Comparison of ENCODE assay signal across 8 mouse cellular contexts in the genomic region with DNA sequence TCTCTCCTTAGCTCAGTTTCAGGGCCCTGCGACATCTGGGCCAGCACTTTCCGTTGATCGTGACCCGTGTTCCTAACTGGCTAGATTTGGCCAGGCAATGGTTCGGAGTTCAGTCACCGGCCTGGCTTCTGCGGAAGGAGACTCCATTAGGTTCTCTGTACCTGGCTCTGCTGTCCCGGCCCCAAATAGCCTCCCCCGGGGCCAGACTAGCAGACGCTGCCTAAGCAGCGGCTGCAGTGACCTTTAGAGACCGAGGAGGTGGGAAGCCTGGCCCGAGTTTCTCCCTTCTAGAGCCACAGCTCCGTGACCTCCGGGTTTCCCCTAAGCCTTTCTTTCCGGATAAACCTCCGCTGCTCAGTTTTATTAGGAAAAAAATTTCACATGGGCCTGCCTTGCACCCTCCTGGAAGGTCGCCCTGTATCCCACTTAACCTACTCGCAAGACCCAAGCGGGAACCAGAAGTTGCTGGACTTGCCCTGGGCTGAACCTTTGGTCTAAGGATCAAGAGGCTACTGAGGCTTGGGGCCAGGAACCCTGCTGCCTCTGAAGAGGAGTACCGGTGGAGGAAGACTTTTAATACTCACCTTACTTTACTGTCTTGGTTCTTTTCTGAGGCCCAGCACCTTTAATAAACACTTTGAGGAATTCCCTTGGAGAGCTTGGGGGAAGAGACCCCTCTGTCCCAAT. TPM values are rescaled to one million over a fixed set of nuclear protein-coding genes. Genes with fewer than 3 reads are reported as not detected.
DNase-seq lines count a peak whose midpoint lies in the region; ATAC-seq lines count a peak whose summit lies in the region.

No protein-coding gene starts in this region.

- H3K27ac ChIP-seq in embryonic facial prominence, embryonic 15.5 days (replicated peaks), result no peak overlapping the region
- no peak overlapping the region for H3K27ac ChIP-seq in neural tube, embryonic 12.5 days

- H3K4me3 ChIP-seq in embryonic facial prominence, embryonic 15.5 days (replicated peaks), result peak overlapping the region; percentile 48
- H3K4me3 ChIP-seq in neural tube, embryonic 12.5 days, result peak overlapping the region; percentile 38

- no peaks in the 10 kb centered on the region for H3K36me3 ChIP-seq in embryonic facial prominence, embryonic 15.5 days
- no peaks in the 10 kb centered on the region for H3K36me3 ChIP-seq in neural tube, embryonic 12.5 days

- 10% methylated on average over 21 of the region's 21 CpGs for WGBS in embryonic facial prominence, embryonic 15.5 days
- WGBS in neural tube, embryonic 12.5 days, result under 1% methylated on average over 21 of the region's 21 CpGs

- H3K9ac ChIP-seq in embryonic facial prominence, embryonic 15.5 days, result no peak overlapping the region
- 0 out of 2 replicates have a peak overlapping the region, but pooled peaks have one; percentile 14 for H3K9ac ChIP-seq in neural tube, embryonic 12.5 days

- H3K4me1 ChIP-seq in embryonic facial prominence, embryonic 15.5 days, result peaks cover 59% of the 10 kb centered on the region
- peaks cover 45% of the 10 kb centered on the region for H3K4me1 ChIP-seq in neural tube, embryonic 12.5 days

- peak overlapping the region; percentile 89; the same call in 1 of the 2 replicates for H3K4me2 ChIP-seq in embryonic facial prominence, embryonic 15.5 days (replicated peaks)
- peak overlapping the region; percentile 60; the same call in 1 of the 2 replicates for H3K4me2 ChIP-seq in neural tube, embryonic 12.5 days (replicated peaks)

- peaks cover 98% of the 10 kb centered on the region for H3K27me3 ChIP-seq in embryonic facial prominence, embryonic 15.5 days
- peaks cover 98% of the 10 kb centered on the region for H3K27me3 ChIP-seq in neural tube, embryonic 12.5 days (replicated peaks)

- DNase-seq in layer of hippocampus, postnatal 14 days (ENCODE audit: low spot score in 2 of 2), result peak; percentile 42
- no peak for DNase-seq in layer of hippocampus, adult 18-20 months (ENCODE audit: low spot score in 2 of 2)
- DNase-seq in kidney, postnatal 36 days, result peak; percentile 47 to 52
- no peak for DNase-seq in right cerebral cortex, adult 2 months (ENCODE audit: low spot score in 2 of 2)
- no peak for DNase-seq in adrenal gland, adult 18-20 months (ENCODE audit: low spot score in 2 of 2)
- no peak for DNase-seq in frontal cortex, postnatal 10 days (ENCODE audit: low spot score in 2 of 2)

- no peak for ATAC-seq in embryonic facial prominence, embryonic 15.5 days (ENCODE audit: insufficient number of reproducible peaks, low FRiP score, low TSS enrichment, low read depth)
- no peak for ATAC-seq in neural tube, embryonic 12.5 days (ENCODE audit: low FRiP score, low read depth)

- H3K9me3 ChIP-seq in embryonic facial prominence, embryonic 15.5 days (replicated peaks), result no peaks in the 10 kb centered on the region
- no peaks in the 10 kb centered on the region for H3K9me3 ChIP-seq in neural tube, embryonic 12.5 days

RNA-seq across cellular contexts. Expression of a gene that starts 13.4 kb away (rescaled TPM):
- 100 to 1,000 TPM in 1 of 2 experiments, 10 to 100 TPM in 1; 96.7 to 100 TPM for total RNA-seq in layer of hippocampus, postnatal 14 days (2021)
- 100 to 1,000 TPM in 1 of 2 experiments, 10 to 100 TPM in 1; 94.8 to 106 TPM for total RNA-seq in layer of hippocampus, adult 18-20 months (2021)
- 17.1 and 19.6 TPM in 2 replicates for polyA plus RNA-seq in embryonic facial prominence, embryonic 15.5 days (2015; fragmentation: Nextera tagmentation; extraction: Ambion mirVana)
- polyA plus RNA-seq in neural tube, embryonic 12.5 days (2016; fragmentation: Nextera tagmentation; extraction: Ambion mirVana), result 6.9 and 7.5 TPM in 2 replicates
- total RNA-seq in adrenal gland, adult 18-20 months (2021), result not detected

Comparison
In these comparisons a context has a peak if more than half of its experiments do, and no peak if none do; other contexts are left out.
1. DNase-seq: peak in layer of hippocampus, postnatal 14 days (2 of 2) and kidney, postnatal 36 days (2 of 2); none in layer of hippocampus, adult 18-20 months (0 of 2), right cerebral cortex, adult 2 months (0 of 2), adrenal gland, adult 18-20 months (0 of 2) and frontal cortex, postnatal 10 days (0 of 2).
2. RNA of a gene that starts 13.4 kb away (total RNA-seq): 94.8 to 106 TPM in layer of hippocampus, adult 18-20 months and 96.7 to 100 TPM in layer of hippocampus, postnatal 14 days; not detected in adrenal gland, adult 18-20 months; every median in the first group is over 10 times any median in the second.